Mouse (Mus musculus): ENCODE measurements at regions not wholly inside any gene's neighbourhood (a gene's known extent, or its start where the extent isn't known, plus 50 kb on each side); places are given as distances from the start of the nearest gene placed in this dataset.
"Not testable (repeated sequence)": the region's sequence is repeated elsewhere in the genome, so short reads cannot be mapped to it uniquely, and the experiment has no call there.

- H3K4me1 ChIP-seq (replicated peaks; ENCODE audit: control insufficient read depth, insufficient read depth, low read length): no peaks in the 10 kb centered on the region
- ATAC-seq (ENCODE audit: low FRiP score) (no peak), DNase-seq (ENCODE audit: low spot score) (no peak)
- WGBS: 81% methylated on average over 6 of the region's 6 CpGs
- H3K4me3 ChIP-seq (replicated peaks; ENCODE audit: low read length): no peak overlapping the region
- H3K27ac ChIP-seq: no peak overlapping the region
- no peaks in the 10 kb centered on the region for H3K9me3 ChIP-seq (ENCODE audit: control insufficient read depth, low read length)
- no peak overlapping the region for H3K4me2 ChIP-seq (replicated peaks)
- H3K36me3 ChIP-seq (replicated peaks; ENCODE audit: control insufficient read depth, insufficient read depth): no peaks in the 10 kb centered on the region
- H3K9ac ChIP-seq: no peak overlapping the region
- H3K27me3 ChIP-seq (ENCODE audit: control insufficient read depth, insufficient read depth, low read length): no peaks in the 10 kb centered on the region
Observed at GRCm38 (mm10) chr10:120284785-120285184, 57.9 kb downstream of the Llph start.

- DNase-seq (ENCODE audit: low spot score) (no peak), ATAC-seq (ENCODE audit: low FRiP score) (no peak)
- no peak overlapping the region for H3K4me2 ChIP-seq (replicated peaks)
- no peaks in the 10 kb centered on the region for H3K27me3 ChIP-seq (ENCODE audit: control insufficient read depth, insufficient read depth, low read length)
- no peak overlapping the region for H3K9ac ChIP-seq
- WGBS: 96% methylated on average over 3 of the region's 3 CpGs
- no peaks in the 10 kb centered on the region for H3K4me1 ChIP-seq (replicated peaks; ENCODE audit: control insufficient read depth, insufficient read depth, low read length)
- no peaks in the 10 kb centered on the region for H3K36me3 ChIP-seq (replicated peaks; ENCODE audit: control insufficient read depth, insufficient read depth)
- no peaks in the 10 kb centered on the region for H3K9me3 ChIP-seq (ENCODE audit: control insufficient read depth, low read length)
- H3K4me3 ChIP-seq (replicated peaks; ENCODE audit: low read length): no peak overlapping the region
- no peak overlapping the region for H3K27ac ChIP-seq
Observed at GRCm38 (mm10) chr10:120291912-120292311, 65.0 kb downstream of the Llph start.

- DNase-seq (ENCODE audit: low spot score); H3K9me3 ChIP-seq (ENCODE audit: control insufficient read depth, low read length); ATAC-seq (ENCODE audit: low FRiP score): not testable (repeated sequence)
Observed at GRCm38 (mm10) chr10:120293381-120293780, 66.5 kb downstream of the Llph start.

GRCm38 (mm10) chr10:120294487-120294886 is 67.6 kb downstream of the Llph start:
- no peaks in the 10 kb centered on the region for H3K9me3 ChIP-seq (ENCODE audit: control insufficient read depth, low read length)
- no peak overlapping the region for H3K4me3 ChIP-seq (replicated peaks; ENCODE audit: low read length)
- no peaks in the 10 kb centered on the region for H3K4me1 ChIP-seq (replicated peaks; ENCODE audit: control insufficient read depth, insufficient read depth, low read length)
- ATAC-seq (ENCODE audit: low FRiP score) (no peak), DNase-seq (ENCODE audit: low spot score) (no peak)
- no peak overlapping the region for H3K27ac ChIP-seq
- WGBS: 58% methylated on average over 9 of the region's 9 CpGs
- no peaks in the 10 kb centered on the region for H3K27me3 ChIP-seq (ENCODE audit: control insufficient read depth, insufficient read depth, low read length)
- no peaks in the 10 kb centered on the region for H3K36me3 ChIP-seq (replicated peaks; ENCODE audit: control insufficient read depth, insufficient read depth)
- H3K4me2 ChIP-seq (replicated peaks): 0 out of 2 replicates have a peak overlapping the region, but pooled peaks have one; percentile 2
- no peak overlapping the region for H3K9ac ChIP-seq

More at GRCm38 (mm10) chr10:120293381-120293780, 66.5 kb downstream of the Llph start:
- H3K4me1 ChIP-seq (replicated peaks; ENCODE audit: control insufficient read depth, insufficient read depth, low read length); H3K36me3 ChIP-seq (replicated peaks; ENCODE audit: control insufficient read depth, insufficient read depth); H3K4me3 ChIP-seq (replicated peaks; ENCODE audit: low read length); H3K27me3 ChIP-seq (ENCODE audit: control insufficient read depth, insufficient read depth, low read length); H3K9ac ChIP-seq; H3K27ac ChIP-seq; H3K4me2 ChIP-seq (replicated peaks): not testable (repeated sequence)
- WGBS: 92% methylated on average over 13 of the region's 13 CpGs

GRCm38 (mm10) chr10:120297311-120297710 is 70.4 kb downstream of the Llph start:
- no peaks in the 10 kb centered on the region for H3K36me3 ChIP-seq (replicated peaks; ENCODE audit: control insufficient read depth, insufficient read depth)
- no peaks in the 10 kb centered on the region for H3K4me1 ChIP-seq (replicated peaks; ENCODE audit: control insufficient read depth, insufficient read depth, low read length)
- H3K27ac ChIP-seq: no peak overlapping the region
- no peaks in the 10 kb centered on the region for H3K27me3 ChIP-seq (ENCODE audit: control insufficient read depth, insufficient read depth, low read length)
- DNase-seq (ENCODE audit: low spot score) (no peak), ATAC-seq (ENCODE audit: low FRiP score) (no peak)
- no peaks in the 10 kb centered on the region for H3K9me3 ChIP-seq (ENCODE audit: control insufficient read depth, low read length)
- no peak overlapping the region for H3K4me3 ChIP-seq (replicated peaks; ENCODE audit: low read length)
- H3K4me2 ChIP-seq (replicated peaks): no peak overlapping the region
- H3K9ac ChIP-seq: no peak overlapping the region

- WGBS: 86% methylated on average over 14 of the region's 14 CpGs
- Histone ChIP-seq H3K4me3 (replicated peaks; ENCODE audit: low read length) (no peak overlapping the region), H3K4me2 (replicated peaks) (no peak overlapping the region), H3K9me3 (ENCODE audit: control insufficient read depth, low read length) (no peaks in the 10 kb centered on the region), H3K4me1 (replicated peaks; ENCODE audit: control insufficient read depth, insufficient read depth, low read length) (no peaks in the 10 kb centered on the region), H3K36me3 (replicated peaks; ENCODE audit: control insufficient read depth, insufficient read depth) (no peaks in the 10 kb centered on the region), H3K9ac (no peak overlapping the region), H3K27me3 (ENCODE audit: control insufficient read depth, insufficient read depth, low read length) (no peaks in the 10 kb centered on the region), H3K27ac (no peak overlapping the region)
- no peak for ATAC-seq (ENCODE audit: low FRiP score)
- DNase-seq (ENCODE audit: low spot score): no peak
Observed at GRCm38 (mm10) chr10:120298293-120298927, 71.5 kb downstream of the Llph start.

- DNase-seq (ENCODE audit: low spot score): peak; percentile 49
- H3K4me3 ChIP-seq (replicated peaks; ENCODE audit: low read length): no peak overlapping the region
- no peaks in the 10 kb centered on the region; the same call in 1 of the 2 replicates for H3K4me1 ChIP-seq (replicated peaks; ENCODE audit: control insufficient read depth, insufficient read depth, low read length)
Observed at GRCm38 (mm10) chr10:120306010-120306409, 79.1 kb downstream of the Llph start.

GRCm38 (mm10) chr10:120308681-120309080 is 81.8 kb downstream of the Llph start:
- DNase-seq (ENCODE audit: low spot score) (no peak), ATAC-seq (ENCODE audit: low FRiP score) (no peak)
- Histone ChIP-seq H3K27ac (no peak overlapping the region), H3K4me3 (replicated peaks; ENCODE audit: low read length) (no peak overlapping the region), H3K9ac (no peak overlapping the region), H3K27me3 (ENCODE audit: control insufficient read depth, insufficient read depth, low read length) (no peaks in the 10 kb centered on the region), H3K4me1 (replicated peaks; ENCODE audit: control insufficient read depth, insufficient read depth, low read length) (no peaks in the 10 kb centered on the region; the same call in 1 of the 2 replicates), H3K4me2 (replicated peaks) (no peak overlapping the region), H3K9me3 (ENCODE audit: control insufficient read depth, low read length) (no peaks in the 10 kb centered on the region), H3K36me3 (replicated peaks; ENCODE audit: control insufficient read depth, insufficient read depth) (no peaks in the 10 kb centered on the region)
- WGBS: 64% methylated on average over 5 of the region's 5 CpGs

More at GRCm38 (mm10) chr10:120306010-120306409, 79.1 kb downstream of the Llph start:
- Histone ChIP-seq H3K27ac (no peak overlapping the region), H3K9me3 (ENCODE audit: control insufficient read depth, low read length) (no peaks in the 10 kb centered on the region), H3K4me2 (replicated peaks) (no peak overlapping the region), H3K36me3 (replicated peaks; ENCODE audit: control insufficient read depth, insufficient read depth) (no peaks in the 10 kb centered on the region), H3K27me3 (ENCODE audit: control insufficient read depth, insufficient read depth, low read length) (no peaks in the 10 kb centered on the region), H3K9ac (no peak overlapping the region)
- WGBS: 45% methylated on average over 5 of the region's 5 CpGs
- ATAC-seq (ENCODE audit: low FRiP score): no peak
